Mouse (Mus musculus): ENCODE measurements around the gene Lrrc4. TPM values are rescaled to one million over a fixed set of nuclear protein-coding genes. Genes with fewer than 3 reads are reported as not detected.

The Lrrc4 gene
- polyA plus RNA-seq, 1 experiment from 2014 or later, result 4.7 TPM

- Histone ChIP-seq H3K36me3 (ENCODE audit: control insufficient read depth, insufficient read depth, low read length) (no peaks in the 10 kb centered on the region), H3K9me3 (ENCODE audit: control insufficient read depth, low read length) (no peaks in the 10 kb centered on the region), H3K4me3 (ENCODE audit: low read depth, low read length) (no peak overlapping the region), H3K27me3 (ENCODE audit: control insufficient read depth, insufficient read depth, low read length) (no peaks in the 10 kb centered on the region), H3K27ac (ENCODE audit: low read depth, low read length) (no peak overlapping the region), H3K4me1 (replicated peaks; ENCODE audit: control insufficient read depth, insufficient read depth, low read length) (no peaks in the 10 kb centered on the region), H3K4me2 (replicated peaks; ENCODE audit: low read depth, low read length) (no peak overlapping the region), H3K9ac (ENCODE audit: low read depth, low read length) (no peak overlapping the region)
- ATAC-seq (ENCODE audit: low FRiP score) (no peak), DNase-seq (ENCODE audit: low spot score) (no peak)
- 90% methylated on average over 12 of the region's 12 CpGs for WGBS
Measured at GRCm38 (mm10) chr6:28706976-28707592, 124.5 kb downstream of the Lrrc4 start.

GRCm38 (mm10) chr6:28706108-28706975, 125.2 kb downstream of the Lrrc4 start:
- Histone ChIP-seq H3K4me1 (replicated peaks; ENCODE audit: control insufficient read depth, insufficient read depth, low read length) (no peaks in the 10 kb centered on the region), H3K9me3 (ENCODE audit: control insufficient read depth, low read length) (no peaks in the 10 kb centered on the region), H3K27ac (ENCODE audit: low read depth, low read length) (no peak overlapping the region), H3K9ac (ENCODE audit: low read depth, low read length) (no peak overlapping the region), H3K27me3 (ENCODE audit: control insufficient read depth, insufficient read depth, low read length) (no peaks in the 10 kb centered on the region), H3K36me3 (ENCODE audit: control insufficient read depth, insufficient read depth, low read length) (no peaks in the 10 kb centered on the region), H3K4me3 (ENCODE audit: low read depth, low read length) (no peak overlapping the region), H3K4me2 (replicated peaks; ENCODE audit: low read depth, low read length) (no peak overlapping the region)
- DNase-seq (ENCODE audit: low spot score) (no peak), ATAC-seq (ENCODE audit: low FRiP score) (no peak)
- 89% methylated on average over 8 of the region's 8 CpGs for whole genome bisulfite sequencing

- Histone ChIP-seq H3K27me3 (ENCODE audit: control insufficient read depth, insufficient read depth, low read length) (no peaks in the 10 kb centered on the region), H3K4me2 (replicated peaks; ENCODE audit: low read depth, low read length) (no peak overlapping the region), H3K9ac (ENCODE audit: low read depth, low read length) (no peak overlapping the region), H3K36me3 (ENCODE audit: control insufficient read depth, insufficient read depth, low read length) (no peaks in the 10 kb centered on the region), H3K27ac (ENCODE audit: low read depth, low read length) (no peak overlapping the region), H3K4me3 (ENCODE audit: low read depth, low read length) (no peak overlapping the region), H3K4me1 (replicated peaks; ENCODE audit: control insufficient read depth, insufficient read depth, low read length) (no peaks in the 10 kb centered on the region), H3K9me3 (ENCODE audit: control insufficient read depth, low read length) (no peaks in the 10 kb centered on the region)
- DNase-seq (ENCODE audit: low spot score) (no peak), ATAC-seq (ENCODE audit: low FRiP score) (no peak)
- WGBS, result 95% methylated on average over 6 of the region's 6 CpGs
Measured at GRCm38 (mm10) chr6:28705384-28706107, 126.0 kb downstream of the Lrrc4 start.

GRCm38 (mm10) chr6:28704612-28705011, 126.9 kb downstream of the Lrrc4 start:
- Histone ChIP-seq H3K4me3 (ENCODE audit: low read depth, low read length) (no peak overlapping the region), H3K27ac (ENCODE audit: low read depth, low read length) (no peak overlapping the region), H3K9me3 (ENCODE audit: control insufficient read depth, low read length) (no peaks in the 10 kb centered on the region), H3K36me3 (ENCODE audit: control insufficient read depth, insufficient read depth, low read length) (no peaks in the 10 kb centered on the region), H3K4me2 (replicated peaks; ENCODE audit: low read depth, low read length) (no peak overlapping the region), H3K4me1 (replicated peaks; ENCODE audit: control insufficient read depth, insufficient read depth, low read length) (no peaks in the 10 kb centered on the region), H3K27me3 (ENCODE audit: control insufficient read depth, insufficient read depth, low read length) (no peaks in the 10 kb centered on the region), H3K9ac (ENCODE audit: low read depth, low read length) (no peak overlapping the region)
- 66% methylated on average over 6 of the region's 6 CpGs for WGBS
- no peak for DNase-seq (ENCODE audit: low spot score)
- no peak for ATAC-seq (ENCODE audit: low FRiP score)

- no peak overlapping the region for H3K9ac ChIP-seq (ENCODE audit: low read depth, low read length)
- H3K4me3 ChIP-seq (ENCODE audit: low read depth, low read length), result no peak overlapping the region
- no peaks in the 10 kb centered on the region for H3K9me3 ChIP-seq (ENCODE audit: control insufficient read depth, low read length)
- H3K4me2 ChIP-seq (replicated peaks; ENCODE audit: low read depth, low read length), result no peak overlapping the region
- ATAC-seq (ENCODE audit: low FRiP score) (no peak), DNase-seq (ENCODE audit: low spot score) (no peak)
- H3K27me3 ChIP-seq (ENCODE audit: control insufficient read depth, insufficient read depth, low read length), result no peaks in the 10 kb centered on the region
- H3K27ac ChIP-seq (ENCODE audit: low read depth, low read length), result no peak overlapping the region
- WGBS, result 92% methylated on average over 3 of the region's 3 CpGs
- H3K4me1 ChIP-seq (replicated peaks; ENCODE audit: control insufficient read depth, insufficient read depth, low read length), result no peaks in the 10 kb centered on the region
- no peaks in the 10 kb centered on the region for H3K36me3 ChIP-seq (ENCODE audit: control insufficient read depth, insufficient read depth, low read length)
Measured at GRCm38 (mm10) chr6:28697214-28697613, 134.3 kb downstream of the Lrrc4 start.

- ATAC-seq (ENCODE audit: low FRiP score), result no peak
- H3K27ac ChIP-seq (ENCODE audit: low read depth, low read length), result no peak overlapping the region
- no peaks in the 10 kb centered on the region for H3K27me3 ChIP-seq (ENCODE audit: control insufficient read depth, insufficient read depth, low read length)
- H3K9me3 ChIP-seq (ENCODE audit: control insufficient read depth, low read length), result no peaks in the 10 kb centered on the region
- H3K4me2 ChIP-seq (replicated peaks; ENCODE audit: low read depth, low read length), result no peak overlapping the region
- H3K4me1 ChIP-seq (replicated peaks; ENCODE audit: control insufficient read depth, insufficient read depth, low read length), result no peaks in the 10 kb centered on the region
- H3K36me3 ChIP-seq (ENCODE audit: control insufficient read depth, insufficient read depth, low read length), result no peaks in the 10 kb centered on the region
- no peak overlapping the region for H3K4me3 ChIP-seq (ENCODE audit: low read depth, low read length)
- no peak overlapping the region for H3K9ac ChIP-seq (ENCODE audit: low read depth, low read length)
- no peak for DNase-seq (ENCODE audit: low spot score)
Measured at GRCm38 (mm10) chr6:28692659-28693058, 138.9 kb downstream of the Lrrc4 start.

GRCm38 (mm10) chr6:28687776-28688175, 143.8 kb downstream of the Lrrc4 start:
- no peaks in the 10 kb centered on the region for H3K36me3 ChIP-seq (ENCODE audit: control insufficient read depth, insufficient read depth, low read length)
- no peak overlapping the region for H3K9ac ChIP-seq (ENCODE audit: low read depth, low read length)
- 90% methylated on average over 5 of the region's 5 CpGs for WGBS
- H3K4me1 ChIP-seq (replicated peaks; ENCODE audit: control insufficient read depth, insufficient read depth, low read length), result no peaks in the 10 kb centered on the region
- H3K9me3 ChIP-seq (ENCODE audit: control insufficient read depth, low read length), result no peaks in the 10 kb centered on the region
- no peak for DNase-seq (ENCODE audit: low spot score)
- no peak overlapping the region for H3K27ac ChIP-seq (ENCODE audit: low read depth, low read length)
- ATAC-seq (ENCODE audit: low FRiP score), result no peak
- H3K27me3 ChIP-seq (ENCODE audit: control insufficient read depth, insufficient read depth, low read length), result no peaks in the 10 kb centered on the region
- no peak overlapping the region for H3K4me3 ChIP-seq (ENCODE audit: low read depth, low read length)
- H3K4me2 ChIP-seq (replicated peaks; ENCODE audit: low read depth, low read length), result no peak overlapping the region

GRCm38 (mm10) chr6:28685745-28686144, 145.8 kb downstream of the Lrrc4 start:
- ATAC-seq (ENCODE audit: low FRiP score) (no peak), DNase-seq (ENCODE audit: low spot score) (no peak)
- WGBS, result 83% methylated on average over 5 of the region's 5 CpGs
- H3K36me3 ChIP-seq (ENCODE audit: control insufficient read depth, insufficient read depth, low read length), result no peaks in the 10 kb centered on the region
- no peak overlapping the region for H3K9ac ChIP-seq (ENCODE audit: low read depth, low read length)
- H3K4me1 ChIP-seq (replicated peaks; ENCODE audit: control insufficient read depth, insufficient read depth, low read length), result no peaks in the 10 kb centered on the region
- H3K9me3 ChIP-seq (ENCODE audit: control insufficient read depth, low read length), result no peaks in the 10 kb centered on the region
- no peak overlapping the region for H3K27ac ChIP-seq (ENCODE audit: low read depth, low read length)
- H3K4me2 ChIP-seq (replicated peaks; ENCODE audit: low read depth, low read length), result no peak overlapping the region
- no peaks in the 10 kb centered on the region for H3K27me3 ChIP-seq (ENCODE audit: control insufficient read depth, insufficient read depth, low read length)
- H3K4me3 ChIP-seq (ENCODE audit: low read depth, low read length), result no peak overlapping the region

Data from hindbrain, embryonic 11.5 days (tissue).